Mouse (Mus musculus) kidney, adult 8-10 months (tissue): ENCODE data around the gene Armc10.
"Not testable (repeated sequence)": the region's sequence is repeated elsewhere in the genome, so short reads cannot be mapped to it uniquely, and the experiment has no call there.

Experiments used
- DNase-seq, 2 experiments: peaks; one replicate each; pipeline ENCODE4 v3.0.0; 2022

Gene Armc10

GRCm38 (mm10) chr5:21667191-21668137 lies 21.9 kb downstream of the Armc10 start:
- no peak for DNase-seq

- DNase-seq, result no peak
These were observed 23.7 kb downstream of the Armc10 start for GRCm38 (mm10) chr5:21669307-21669706.

- DNase-seq, result no peak
These were observed 27.4 kb downstream of the Armc10 start for GRCm38 (mm10) chr5:21672812-21673635.

GRCm38 (mm10) chr5:21673742-21674141 lies 28.1 kb downstream of the Armc10 start:
- no peak for DNase-seq

GRCm38 (mm10) chr5:21675019-21675418 lies 29.4 kb downstream of the Armc10 start:
- no peak for DNase-seq

GRCm38 (mm10) chr5:21675494-21675893 lies 29.9 kb downstream of the Armc10 start:
- no peak for DNase-seq

GRCm38 (mm10) chr5:21677939-21678338 lies 32.3 kb downstream of the Armc10 start:
- no peak for DNase-seq

- no peak for DNase-seq
These were observed 32.8 kb downstream of the Armc10 start for GRCm38 (mm10) chr5:21678363-21678762.

- DNase-seq, result no peak
These were observed 34.4 kb downstream of the Armc10 start for GRCm38 (mm10) chr5:21680029-21680428.

- no peak for DNase-seq
These were observed 35.3 kb downstream of the Armc10 start for GRCm38 (mm10) chr5:21680940-21681339.

GRCm38 (mm10) chr5:21683811-21684210 lies 38.2 kb downstream of the Armc10 start:
- DNase-seq, result no peak

GRCm38 (mm10) chr5:21685001-21685400 lies 39.4 kb downstream of the Armc10 start:
- no peak for DNase-seq

GRCm38 (mm10) chr5:21687042-21687441 lies 41.4 kb downstream of the Armc10 start:
- DNase-seq, result no peak

- no peak for DNase-seq
These were observed 46.6 kb downstream of the Armc10 start for GRCm38 (mm10) chr5:21692230-21692629.

- DNase-seq, result no peak
These were observed 47.8 kb downstream of the Armc10 start for GRCm38 (mm10) chr5:21693372-21693870.

GRCm38 (mm10) chr5:21694854-21695490 lies 49.4 kb downstream of the Armc10 start:
- no peak for DNase-seq

- not testable (repeated sequence) for DNase-seq
These were observed 53.9 kb downstream of the Armc10 start for GRCm38 (mm10) chr5:21699555-21699954.

- DNase-seq, result no peak
These were observed 54.7 kb downstream of the Armc10 start for GRCm38 (mm10) chr5:21700272-21700821.

- no peak for DNase-seq
These were observed 55.3 kb downstream of the Armc10 start for GRCm38 (mm10) chr5:21700934-21701333.

GRCm38 (mm10) chr5:21701351-21702008 lies 55.9 kb downstream of the Armc10 start, which contains the start of gene Napepld:
Napepld (minus strand) TSS chr5:21701396.
- peak; percentile 98 to 100 for DNase-seq

GRCm38 (mm10) chr5:21702009-21702364 lies 56.4 kb downstream of the Armc10 start:
- no peak for DNase-seq

GRCm38 (mm10) chr5:21702873-21703475 lies 57.4 kb downstream of the Armc10 start:
- peak in 1 of 2 experiments; percentile 48 for DNase-seq
